Comparison of ENCODE assay signal across 8 mouse cellular contexts in genomic region chr17:27040304-27041045, GRCm38 (mm10). TPM values are rescaled to one million over a fixed set of nuclear protein-coding genes. Genes with fewer than 3 reads are reported as not detected.
DNase-seq lines count a peak whose midpoint lies in the region; ATAC-seq and TF ChIP-seq lines count a peak whose summit lies in the region.

No protein-coding gene starts in this region.

- H3K4me1 ChIP-seq in ES-E14 (ENCODE audit: control insufficient read depth in 2 of 2, insufficient read depth in 2 of 2, low read length in 2 of 2, poor library complexity in 1 of 2): peaks cover 7 to 41% of the 10 kb centered on the region in 2 experiments; a peak in 3 of 4 replicates
- H3K4me1 ChIP-seq in embryonic facial prominence, embryonic 10.5 days: peaks cover 69% of the 10 kb centered on the region
- peaks cover 7% of the 10 kb centered on the region for H3K4me1 ChIP-seq in kidney, adult 2 months (ENCODE audit: control insufficient read depth, insufficient read depth, low read length)
- H3K4me1 ChIP-seq in midbrain, postnatal 0 days (ENCODE audit: insufficient read depth, low read length): 0 out of 2 replicates have a peak, but pooled peaks cover 6% of the 10 kb centered on the region

- 7% methylated on average over 20 of the region's 20 CpGs for WGBS in embryonic facial prominence, embryonic 10.5 days
- WGBS in kidney, adult 2 months: 29% methylated on average over 20 of the region's 20 CpGs
- WGBS in midbrain, postnatal 0 days: 17% methylated on average over 20 of the region's 20 CpGs

- no peak for ATAC-seq in midbrain, postnatal 0 days (ENCODE audit: low FRiP score)

- peak overlapping the region; percentile 26 for H3K4me2 ChIP-seq in midbrain, postnatal 0 days (ENCODE audit: low read depth, low read length, poor library complexity, severe bottlenecking)

- peaks cover 20% of the 10 kb centered on the region for H3K27me3 ChIP-seq in embryonic facial prominence, embryonic 10.5 days (replicated peaks; ENCODE audit: low read depth, poor library complexity, severe bottlenecking)
- H3K27me3 ChIP-seq in kidney, adult 2 months (replicated peaks; ENCODE audit: control insufficient read depth, insufficient read depth, low read length): no peaks in the 10 kb centered on the region
- no peaks in the 10 kb centered on the region for H3K27me3 ChIP-seq in midbrain, postnatal 0 days (ENCODE audit: insufficient read depth, low read length)

- H3K9ac ChIP-seq in ES-E14 (ENCODE audit: insufficient read depth, low read depth, low read length, poor library complexity, severe bottlenecking): peak overlapping the region; percentile 75
- H3K9ac ChIP-seq in midbrain, postnatal 0 days (replicated peaks; ENCODE audit: low read length, poor library complexity, severe bottlenecking): no peak overlapping the region

- DNase-seq in ES-E14 (ENCODE audit: low read depth, low spot score): no peak
- peak; percentile 84 for DNase-seq in embryonic facial prominence, embryonic 10.5 days (ENCODE audit: low spot score)
- peak; percentile 77 for DNase-seq in kidney, adult 2 months
- DNase-seq in midbrain, postnatal 0 days (ENCODE audit: low spot score): no peak
- DNase-seq in right cerebral cortex, postnatal 10 days (ENCODE audit: low spot score in 2 of 2): no peak
- DNase-seq in left cerebral cortex, adult 11 months (ENCODE audit: low spot score): no peak
- DNase-seq in ovary, postnatal 10 days (ENCODE audit: low spot score): no peak
- no peak for DNase-seq in layer of hippocampus, adult 2 months (ENCODE audit: low spot score in 2 of 2)

- in situ Hi-C loops in ES-E14 (cut with MboI; ENCODE audit: low sequenced_read_pairs in 2 of 2, unreplicated experiment in 2 of 2): no loop called here

- no peaks in the 10 kb centered on the region for H3K9me3 ChIP-seq in ES-E14 (ENCODE audit: control insufficient read depth, insufficient read depth, low read depth, low read length)
- H3K9me3 ChIP-seq in embryonic facial prominence, embryonic 10.5 days: no peaks in the 10 kb centered on the region
- no peaks in the 10 kb centered on the region for H3K9me3 ChIP-seq in midbrain, postnatal 0 days (ENCODE audit: low read length)

- peak overlapping the region; percentile 24 to 65 for H3K4me3 ChIP-seq in ES-E14 (ENCODE audit: insufficient read depth in 1 of 2, low read depth in 1 of 2, low read length in 2 of 2, poor library complexity in 1 of 2, severe bottlenecking in 1 of 2)
- H3K4me3 ChIP-seq in embryonic facial prominence, embryonic 10.5 days: peak overlapping the region; percentile 35
- H3K4me3 ChIP-seq in kidney, adult 2 months (ENCODE audit: insufficient read depth, low read depth, low read length): no peak overlapping the region
- no peak overlapping the region for H3K4me3 ChIP-seq in midbrain, postnatal 0 days (ENCODE audit: low read depth, low read length)
- H3K4me3 ChIP-seq in layer of hippocampus, adult 2 months: no peak overlapping the region

- TF ChIP-seq POLR2A in kidney, adult 2 months (IDR thresholded peaks at IDR 0.05; ENCODE audit: low read depth, low read length): no peak

- peak overlapping the region; percentile 96 for H3K27ac ChIP-seq in ES-E14 (ENCODE audit: insufficient read depth, low read depth, low read length, poor library complexity, severe bottlenecking)
- peak overlapping the region; percentile 90 for H3K27ac ChIP-seq in embryonic facial prominence, embryonic 10.5 days (replicated peaks)
- peak overlapping the region; percentile 24; the same call in 1 of the 2 replicates for H3K27ac ChIP-seq in kidney, adult 2 months (ENCODE audit: insufficient read depth, low read depth, low read length)
- no peak overlapping the region for H3K27ac ChIP-seq in midbrain, postnatal 0 days (ENCODE audit: low read depth, low read length)
- no peak overlapping the region for H3K27ac ChIP-seq in layer of hippocampus, adult 2 months

- no peak for TF ChIP-seq CTCF in kidney, adult 2 months (conservative IDR thresholded peaks at IDR 0.05; ENCODE audit: insufficient read depth, insufficient read length, low read depth, low read length)
- no peak for TF ChIP-seq CTCF in midbrain, postnatal 0 days (IDR thresholded peaks at IDR 0.05)
- TF ChIP-seq CTCF in layer of hippocampus, adult 2 months (conservative IDR thresholded peaks at IDR 0.05): no peak

- H3K36me3 ChIP-seq in ES-E14 (ENCODE audit: control insufficient read depth, insufficient read depth, low read length, poor library complexity, severe bottlenecking): no peaks in the 10 kb centered on the region
- no peaks in the 10 kb centered on the region for H3K36me3 ChIP-seq in embryonic facial prominence, embryonic 10.5 days (replicated peaks)
- H3K36me3 ChIP-seq in kidney, adult 2 months (ENCODE audit: control insufficient read depth, insufficient read depth, low read length): no peaks in the 10 kb centered on the region
- no peaks in the 10 kb centered on the region for H3K36me3 ChIP-seq in midbrain, postnatal 0 days (ENCODE audit: insufficient read depth, low read length)

TF ChIP-seq in ES-E14, 5 proteins besides CTCF, POLR2A, EP300 and RAD21:
- TF ChIP-seq ZC3H11A (IDR thresholded peaks at IDR 0.05; ENCODE audit: borderline replicate concordance, low read depth, low read length): no peak
- no peak for TF ChIP-seq MAFK (IDR thresholded peaks at IDR 0.05; ENCODE audit: insufficient read depth, low read depth, low read length)
- TF ChIP-seq HCFC1 (IDR thresholded peaks at IDR 0.05; ENCODE audit: borderline replicate concordance, insufficient read depth, low read length): no peak
- TF ChIP-seq ZNF384 (IDR thresholded peaks at IDR 0.05; ENCODE audit: low read depth, low read length): no peak
- peak; percentile 42; the same call in 1 of the 2 replicates for TF ChIP-seq CHD2 (IDR thresholded peaks at IDR 0.05; ENCODE audit: low read depth, low read length)
TF ChIP-seq in ES-E14: peak in this region for 1.

RNA-seq across cellular contexts. Expression of gene Bak1, which starts 11.7 kb away (rescaled TPM):
- 36.4 and 53.2 TPM in 2 replicates for total RNA-seq in ES-E14 (2012; rRNA removed)
- 2.8 and 3.3 TPM in 2 replicates for polyA plus RNA-seq in embryonic facial prominence, embryonic 10.5 days (2016; fragmentation: Nextera tagmentation; extraction: Ambion mirVana)
- polyA plus RNA-seq in kidney, adult 2 months (2012; rRNA removed): 36.6 and 39.4 TPM in 2 replicates
- total RNA-seq in midbrain, postnatal 0 days (2014; rRNA removed): 57.3 and 82.4 TPM in 2 replicates
- polyA plus RNA-seq in midbrain, postnatal 0 days (2015; fragmentation: Nextera tagmentation; extraction: Ambion mirVana): 3.9 and 5.3 TPM in 2 replicates
- total RNA-seq in layer of hippocampus, adult 2 months (2021): 10 to 100 TPM; 12.7 to 14.3 TPM

RNA-seq across cellular contexts. Expression of gene Itpr3, which starts 16.6 kb away (rescaled TPM):
- total RNA-seq in ES-E14 (2012; rRNA removed): 44.1 and 74.5 TPM in 2 replicates
- polyA plus RNA-seq in embryonic facial prominence, embryonic 10.5 days (2016; fragmentation: Nextera tagmentation; extraction: Ambion mirVana): 2.3 and 4.0 TPM in 2 replicates
- polyA plus RNA-seq in kidney, adult 2 months (2012; rRNA removed): 4.4 and 6.9 TPM in 2 replicates
- total RNA-seq in midbrain, postnatal 0 days (2014; rRNA removed): 4.5 and 4.7 TPM in 2 replicates
- polyA plus RNA-seq in midbrain, postnatal 0 days (2015; fragmentation: Nextera tagmentation; extraction: Ambion mirVana): 0.39 and 0.90 TPM in 2 replicates
- total RNA-seq in layer of hippocampus, adult 2 months (2021): 1 to 10 TPM; 2.6 to 3.6 TPM

Comparison
In these comparisons a context has a peak if more than half of its experiments do, and no peak if none do; other contexts are left out.
1. DNase-seq: peak in embryonic facial prominence, embryonic 10.5 days (single experiment) and kidney, adult 2 months (single experiment); none in ES-E14 (single experiment), midbrain, postnatal 0 days (single experiment), right cerebral cortex, postnatal 10 days (0 of 2), left cerebral cortex, adult 11 months (single experiment), ovary, postnatal 10 days (single experiment) and layer of hippocampus, adult 2 months (0 of 2).
2. H3K27ac ChIP-seq: peak in ES-E14 (single experiment), embryonic facial prominence, embryonic 10.5 days (single experiment) and kidney, adult 2 months (single experiment); none in midbrain, postnatal 0 days (single experiment) and layer of hippocampus, adult 2 months (single experiment).
3. H3K4me3 ChIP-seq: peak in ES-E14 (2 of 2) and embryonic facial prominence, embryonic 10.5 days (single experiment); none in kidney, adult 2 months (single experiment), midbrain, postnatal 0 days (single experiment) and layer of hippocampus, adult 2 months (single experiment).